Mouse (Mus musculus) right cerebral cortex, postnatal 14 days (tissue): ENCODE data around the gene Rad51b.
A peak's percentile ranks its signal among the peaks of the same experiment; 100 is the strongest.

Experiments used
- DNase-seq: peaks from one replicate; pipeline ENCODE4 v3.0.0; 2022

Gene Rad51b

DNA sequence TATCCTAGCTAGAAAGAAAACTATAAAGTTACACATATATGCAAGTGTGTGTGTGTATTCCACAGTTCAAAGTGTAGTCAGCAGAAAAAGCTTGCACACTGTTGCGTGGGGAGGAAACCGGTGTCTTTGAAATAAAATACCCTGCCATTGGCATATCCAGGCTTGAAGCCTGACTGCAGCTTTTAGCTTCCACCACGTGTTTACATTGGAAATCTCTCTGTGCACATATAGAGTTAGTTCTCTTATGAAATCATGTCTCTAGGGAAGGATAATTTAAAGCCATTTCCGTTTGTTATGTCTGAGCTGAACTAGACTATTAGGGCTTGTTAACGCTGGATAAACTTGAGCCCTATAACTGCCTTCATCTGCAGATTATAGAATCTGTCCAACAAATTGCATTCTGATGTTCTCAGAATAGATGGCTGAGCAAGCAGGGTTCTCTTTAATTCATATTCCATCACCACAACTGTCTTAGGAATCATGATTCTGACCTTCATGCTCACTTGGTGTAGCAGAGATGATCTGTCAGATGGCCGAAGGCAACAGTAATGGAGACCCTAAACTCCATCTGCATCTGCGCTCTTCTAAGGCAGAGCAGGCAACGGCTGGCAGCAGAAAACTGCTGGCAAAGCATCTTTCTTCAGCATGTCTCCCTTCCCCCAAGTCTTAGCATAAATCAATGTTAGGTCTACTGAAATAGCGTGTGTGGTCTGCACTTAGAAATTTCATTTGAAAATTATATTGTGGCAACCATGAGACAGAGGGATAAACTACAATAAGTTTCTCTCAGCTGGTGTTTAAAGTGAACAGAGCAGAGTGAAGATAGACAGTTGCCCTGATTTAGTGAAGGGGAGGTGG, 410.7 kb downstream of the Rad51b start:
- DNase-seq: no peak

DNA sequence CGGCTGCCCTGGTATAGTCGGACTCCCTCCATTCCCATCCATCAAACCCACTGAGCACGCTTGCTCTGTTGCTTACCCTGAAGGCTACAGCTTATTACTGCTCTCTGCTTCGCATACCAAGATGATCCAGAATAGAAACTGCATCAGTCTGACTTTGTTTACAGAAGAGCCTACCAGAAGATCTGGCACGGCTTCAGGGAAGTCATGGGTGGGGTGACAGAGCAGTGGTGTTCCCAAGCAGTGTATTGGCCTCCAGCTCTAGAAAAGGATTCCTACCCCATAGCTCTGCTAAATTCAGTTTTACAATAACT, 411.3 kb downstream of the Rad51b start:
- no peak for DNase-seq

DNA sequence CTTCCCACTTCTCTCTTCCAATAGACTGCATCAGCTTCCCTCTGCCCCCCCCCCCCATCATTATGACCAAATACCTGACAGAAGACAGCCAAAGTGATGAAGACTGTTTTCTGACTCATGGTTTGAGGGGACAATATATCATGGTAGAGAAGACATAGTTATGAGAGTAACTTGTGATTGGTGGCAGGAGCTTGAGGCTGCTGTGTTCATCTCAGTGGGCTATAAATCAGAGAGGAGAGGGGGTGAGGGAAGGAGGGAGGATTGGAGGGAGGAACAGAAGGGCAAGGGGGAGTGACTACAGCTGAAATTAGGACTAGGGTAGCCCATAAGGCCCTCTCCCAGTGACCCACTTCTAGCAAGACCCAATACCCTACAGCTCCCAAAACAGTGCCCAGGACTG, 416.2 kb downstream of the Rad51b start:
- no peak for DNase-seq

DNA sequence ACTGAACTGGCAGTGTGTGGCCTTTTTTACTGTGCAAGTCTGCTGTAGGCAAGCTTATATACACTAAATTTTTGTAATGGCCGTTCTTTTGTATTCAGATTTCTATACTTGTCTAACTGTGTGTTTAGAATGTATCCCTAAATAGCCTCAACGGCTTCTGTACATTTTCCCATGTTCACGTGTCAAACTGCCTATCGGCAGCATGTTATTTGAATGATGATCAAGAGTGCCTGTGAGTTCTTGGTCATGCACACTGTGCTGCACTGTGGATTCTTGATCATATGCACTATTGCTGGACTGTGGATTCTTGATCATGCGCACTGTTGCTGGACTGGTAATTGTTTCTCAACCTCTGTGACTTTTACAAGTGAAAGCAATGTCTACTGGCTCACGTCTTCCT, 417.4 kb downstream of the Rad51b start:
- DNase-seq: no peak

DNA sequence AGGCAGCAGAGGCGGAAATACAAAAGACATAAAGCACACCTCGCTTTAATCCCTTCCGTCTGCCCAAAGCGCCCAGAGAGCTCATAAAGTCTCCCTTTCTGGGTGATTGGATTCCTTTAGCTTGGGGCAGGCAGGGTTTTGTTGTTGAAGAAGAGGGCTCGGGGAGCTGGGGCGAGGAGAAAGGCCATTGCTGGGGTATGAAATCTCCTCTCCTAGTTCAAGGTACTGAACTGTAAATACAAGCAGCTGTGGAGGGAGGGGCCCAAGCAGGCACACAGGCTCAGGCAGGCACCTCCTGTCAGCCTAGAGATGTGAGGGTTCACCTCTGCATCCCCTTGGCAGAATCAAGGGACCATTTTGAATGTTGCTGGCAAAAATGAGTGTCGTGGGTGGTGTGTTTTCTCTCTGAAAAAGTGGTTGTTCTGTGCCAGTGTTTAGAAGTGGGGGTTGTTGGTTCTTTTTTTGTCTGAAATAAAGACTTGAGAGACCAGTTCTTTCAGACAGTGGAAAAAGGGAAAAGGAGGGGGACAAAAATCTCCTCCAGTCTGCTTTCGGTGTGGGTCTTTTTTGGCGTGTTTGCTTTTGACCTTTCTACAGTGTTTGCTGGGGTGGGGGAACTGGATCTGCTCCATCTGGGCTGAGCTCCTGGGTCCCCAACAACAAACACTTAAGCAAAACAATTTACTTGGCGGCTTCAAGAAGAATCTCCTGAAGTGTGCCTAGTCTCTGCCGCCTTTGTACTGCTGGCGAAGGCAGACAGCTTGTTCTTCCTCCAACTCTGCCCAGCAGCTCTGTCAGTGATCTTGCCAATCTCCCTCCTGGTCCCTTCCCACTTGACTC, 418.6 kb downstream of the Rad51b start:
- DNase-seq: no peak

DNA sequence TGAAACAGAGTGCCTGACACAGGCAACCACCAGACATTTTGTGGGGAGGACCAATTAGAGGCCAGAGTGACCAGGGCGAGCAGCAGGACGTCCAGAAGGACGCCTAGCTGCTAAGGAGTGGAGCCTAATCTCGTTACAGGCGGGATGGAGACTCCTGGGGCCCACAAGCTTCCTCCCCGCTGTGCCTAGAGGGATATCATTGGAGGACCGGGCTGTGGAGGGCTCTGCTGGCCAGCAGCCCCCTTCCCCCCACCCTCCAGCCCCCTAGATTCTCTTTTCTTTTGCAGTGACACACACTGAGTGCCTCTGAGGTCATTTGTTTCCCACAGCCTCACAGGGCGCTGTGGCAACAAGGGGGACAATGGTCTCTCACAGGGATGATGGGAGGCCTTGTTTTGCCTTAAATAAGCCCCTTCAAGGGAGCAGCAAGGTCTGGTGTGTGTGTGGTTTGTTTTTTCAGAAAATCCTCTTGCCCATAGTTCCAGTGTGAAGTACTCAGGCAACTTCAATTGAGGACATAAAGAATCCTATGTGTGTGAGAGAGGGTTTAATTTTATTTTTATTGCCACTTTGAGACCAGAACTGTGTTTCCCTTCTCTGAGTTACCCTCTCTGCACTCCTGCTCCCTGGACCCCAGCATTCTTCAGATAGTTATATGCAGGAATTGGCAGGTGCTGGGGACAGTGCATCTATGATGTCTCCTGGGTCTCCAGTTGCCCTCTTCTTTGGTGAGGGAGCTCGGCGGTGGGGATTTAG, 422.2 kb downstream of the Rad51b start:
- no peak for DNase-seq

DNA sequence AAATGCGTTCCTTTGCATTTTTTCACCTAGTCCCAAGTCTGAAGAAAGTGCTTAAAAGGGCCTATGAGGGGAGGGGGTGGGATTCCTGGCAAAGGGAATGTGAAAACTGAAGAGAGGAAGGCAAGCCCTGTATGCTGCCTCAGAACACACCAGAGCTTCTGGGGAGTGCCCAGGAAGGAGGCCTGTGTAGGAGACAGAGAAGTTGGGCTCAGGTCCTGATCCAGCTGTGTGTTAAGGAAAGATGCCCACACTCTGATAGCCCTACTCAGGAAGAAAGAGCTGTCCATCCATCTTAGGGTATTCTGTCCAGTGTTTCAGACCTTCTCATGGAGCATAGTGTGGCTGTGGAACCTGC, 422.7 kb downstream of the Rad51b start:
- no peak for DNase-seq

DNA sequence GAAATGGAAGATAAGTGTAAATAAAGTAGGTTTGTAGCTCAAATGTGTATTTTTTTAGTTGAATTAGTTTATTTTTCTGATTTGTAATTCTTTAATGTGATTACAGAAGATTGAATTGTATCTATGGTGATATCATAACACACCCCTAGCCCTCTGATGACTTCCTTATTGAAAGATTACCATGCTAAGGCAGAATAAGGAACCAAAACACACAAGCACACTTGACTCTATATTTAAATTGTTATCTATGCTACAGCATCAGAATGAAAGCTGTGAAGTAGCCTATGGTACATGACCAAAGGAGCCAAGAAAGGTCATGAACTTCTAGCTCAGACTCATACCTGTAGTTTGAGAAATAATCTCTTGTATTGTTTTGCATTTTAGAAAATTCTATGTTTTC, 427.8 kb downstream of the Rad51b start:
- DNase-seq: no peak

DNA sequence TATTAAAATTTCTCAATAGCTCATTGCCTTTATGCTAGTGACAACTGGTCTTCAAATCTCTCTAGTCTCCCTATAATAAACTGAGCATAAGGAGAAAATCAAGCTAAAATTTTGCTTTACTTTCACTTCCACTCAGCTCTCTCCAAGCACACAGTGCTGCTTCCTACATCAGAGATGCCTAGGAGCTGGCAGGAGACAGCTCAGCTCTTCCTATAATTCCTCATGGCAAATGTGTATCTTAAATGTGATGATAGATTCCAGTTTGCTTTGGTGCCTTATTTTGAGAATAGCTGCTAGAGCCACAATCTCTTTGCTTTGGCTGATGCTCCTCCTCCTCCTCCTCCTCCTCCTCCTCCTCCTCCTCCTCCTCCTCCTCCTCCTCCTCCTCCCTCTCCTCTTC, 428.6 kb downstream of the Rad51b start:
- DNase-seq: no peak

DNA sequence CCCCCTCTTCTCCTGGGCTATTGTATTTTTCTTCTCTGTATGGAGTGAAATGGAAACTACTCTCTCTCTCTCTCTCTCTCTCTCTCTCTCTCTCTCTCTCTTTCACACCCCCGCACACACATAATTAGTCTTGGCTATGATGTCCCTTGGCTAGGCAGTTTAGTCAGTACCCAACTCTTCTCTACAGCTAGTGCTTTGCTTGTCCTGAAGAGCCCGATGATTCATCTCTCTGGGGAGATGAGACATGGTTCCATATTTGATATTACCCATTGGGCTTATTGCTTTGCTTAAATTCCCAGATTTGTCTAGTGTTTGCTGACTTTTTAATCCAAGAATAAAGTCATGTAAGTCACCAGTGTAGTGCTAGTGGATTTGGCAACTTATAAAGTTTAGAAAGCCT, 429.0 kb downstream of the Rad51b start:
- DNase-seq: no peak

DNA sequence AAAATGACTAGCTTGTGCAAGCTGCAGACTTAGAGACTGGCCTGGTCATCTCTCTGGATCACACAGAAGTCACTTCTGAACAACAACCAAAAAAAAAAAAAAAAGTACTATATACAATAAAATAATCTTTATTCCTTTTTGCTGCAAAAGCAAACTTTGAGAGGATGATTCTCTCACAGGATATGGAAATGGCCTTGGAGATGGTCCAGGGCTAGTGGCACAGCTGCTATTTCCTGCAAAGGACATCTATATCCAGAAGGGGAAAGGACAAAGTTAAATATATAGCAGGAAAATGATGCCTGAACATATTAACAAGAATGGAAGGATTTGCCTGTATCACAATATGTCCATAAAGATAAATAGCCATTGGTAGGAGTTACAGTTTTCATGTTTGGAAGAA, 429.9 kb downstream of the Rad51b start:
- no peak for DNase-seq

DNA sequence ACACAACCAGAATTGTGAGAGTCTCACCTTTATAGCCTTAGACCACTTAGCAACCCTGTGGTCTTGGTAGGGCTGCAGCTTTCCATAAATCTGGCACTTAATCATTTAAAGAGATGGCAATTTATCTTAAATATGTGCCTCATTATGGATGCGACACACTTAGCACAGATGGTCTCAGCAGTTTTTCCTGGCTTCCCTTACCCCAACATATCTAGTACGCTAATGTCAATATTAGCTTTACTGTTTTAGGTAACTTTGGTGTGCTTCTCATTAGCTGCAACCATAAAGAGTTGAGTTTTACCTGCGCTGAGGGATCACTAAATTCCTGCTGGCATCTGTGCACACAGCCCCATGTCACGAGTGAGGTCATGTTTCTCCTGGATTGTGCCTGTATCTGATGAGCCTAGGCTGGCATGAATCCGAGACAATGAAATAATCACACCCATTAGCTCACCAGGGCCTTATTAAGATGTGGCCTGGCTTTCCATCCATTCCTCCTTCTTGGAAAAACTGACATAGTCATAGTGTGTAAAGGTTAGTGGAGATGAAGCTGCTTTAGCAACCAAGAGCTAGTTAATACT, 432.9 kb downstream of the Rad51b start:
- no peak for DNase-seq

DNA sequence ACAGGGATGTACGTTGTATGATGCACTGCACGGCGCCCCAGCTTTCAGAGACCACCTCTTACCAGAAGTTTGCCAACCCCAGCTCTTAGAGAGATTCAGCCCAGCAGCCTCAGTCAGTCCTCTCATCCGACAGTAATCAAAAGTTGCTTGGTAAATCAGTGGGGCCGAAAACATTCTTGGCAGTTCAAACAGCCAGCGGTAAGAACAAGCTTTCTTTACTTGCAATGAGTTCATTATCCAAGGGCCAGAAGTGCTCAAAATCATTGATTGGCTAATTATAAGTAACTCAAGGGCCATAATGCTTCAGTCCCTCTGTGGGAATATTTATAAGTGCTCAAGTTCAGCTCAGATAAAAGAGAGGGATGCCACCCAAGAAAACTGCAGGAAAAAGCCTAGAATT, 434.8 kb downstream of the Rad51b start:
- DNase-seq: no peak

DNA sequence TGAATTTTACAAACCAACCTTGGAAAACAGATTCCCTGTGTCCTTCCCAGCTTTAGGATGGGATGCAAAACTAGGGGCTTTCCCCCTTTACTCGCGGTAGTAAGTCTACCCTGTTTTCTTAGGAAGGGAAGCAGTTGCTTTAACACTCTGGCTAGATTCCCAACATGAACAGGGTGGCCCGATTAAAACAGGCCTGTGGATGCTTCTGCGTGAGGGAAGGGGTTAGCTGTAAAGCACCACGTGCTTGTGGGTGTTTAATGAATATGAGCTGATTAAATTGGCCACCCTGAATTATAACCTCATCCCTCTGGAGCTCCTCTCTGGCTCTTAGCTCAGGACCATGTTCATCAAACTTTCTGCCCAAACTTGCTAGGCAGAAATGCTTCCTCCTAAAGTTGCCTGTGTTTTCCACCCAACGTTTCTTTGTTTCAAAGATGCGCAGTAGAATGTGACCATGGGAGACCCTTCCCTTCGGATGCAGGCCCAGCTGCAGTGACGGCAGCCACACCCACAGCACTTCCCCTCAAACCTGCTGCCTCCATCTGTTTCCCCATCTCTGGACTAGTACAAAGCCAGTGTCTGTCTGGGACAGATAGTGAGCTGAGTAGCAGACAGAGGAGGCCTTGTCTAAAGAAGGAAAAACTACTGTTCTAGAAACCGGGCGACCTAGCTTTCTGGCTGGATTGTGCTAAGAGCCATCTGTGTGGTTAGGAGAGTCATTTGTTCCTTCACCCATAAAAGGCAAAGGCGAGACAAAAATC, 435.5 kb downstream of the Rad51b start:
- DNase-seq: peak; percentile 8

DNA sequence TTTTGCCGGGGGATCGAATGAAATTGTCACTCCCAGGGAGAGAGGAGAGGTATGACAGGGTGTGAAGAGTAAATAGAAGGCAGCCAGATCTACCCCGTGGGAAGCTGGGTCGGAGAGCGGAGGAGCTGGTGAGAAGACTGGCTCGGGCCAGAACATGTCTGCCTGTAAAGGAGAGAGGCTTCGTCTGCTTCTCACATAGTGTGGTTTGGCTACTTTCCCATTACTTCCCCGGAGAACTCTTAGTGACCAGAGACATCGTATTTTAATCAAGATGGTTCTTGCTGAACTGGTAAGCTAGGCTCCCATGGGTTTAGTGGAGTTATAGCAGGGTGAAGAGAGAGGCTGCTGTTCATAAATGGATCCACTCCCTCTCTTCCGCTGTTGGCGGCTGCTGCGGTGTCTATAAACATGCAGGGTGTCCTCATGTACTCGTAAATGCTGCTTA, 438.3 kb downstream of the Rad51b start:
- DNase-seq: no peak

DNA sequence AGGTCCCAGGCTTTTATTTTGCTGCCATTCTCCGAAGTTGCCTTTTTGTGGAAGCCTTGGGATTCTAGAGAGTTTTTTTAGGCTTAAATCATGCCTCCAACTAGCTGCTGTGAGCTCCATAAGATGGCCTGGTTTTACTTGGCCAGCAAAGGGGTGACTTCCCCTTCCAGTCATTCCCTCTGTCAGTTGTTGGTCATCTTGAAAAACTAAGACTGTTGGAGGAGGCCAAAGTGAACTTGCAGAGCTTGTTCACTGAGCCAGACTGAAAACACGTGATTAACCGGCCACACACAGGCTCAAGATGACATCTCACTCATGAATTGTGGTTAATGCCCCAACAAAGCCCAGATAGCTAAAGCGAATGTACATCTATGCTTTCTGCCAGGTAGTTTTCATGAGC, 438.8 kb downstream of the Rad51b start:
- DNase-seq: no peak

DNA sequence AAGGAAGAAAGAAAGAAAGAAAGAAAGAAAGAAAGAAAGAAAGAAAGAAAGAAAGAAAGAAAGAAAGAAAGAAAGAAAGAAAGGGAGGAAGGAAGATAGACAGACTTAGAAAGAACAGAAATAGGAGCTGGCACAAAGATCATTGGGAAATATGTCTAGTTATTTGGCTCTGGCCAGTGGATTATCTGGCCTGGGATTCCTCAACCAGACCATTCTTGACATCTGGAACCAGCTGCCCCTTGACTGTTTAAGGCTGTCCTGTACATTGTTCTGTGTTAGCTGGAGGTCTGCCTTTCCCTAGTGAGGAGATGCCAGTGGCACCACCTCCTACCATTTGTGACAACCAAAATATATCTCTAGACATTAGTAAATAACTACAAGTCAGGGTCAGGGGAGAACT, 441.6 kb downstream of the Rad51b start:
- DNase-seq: no peak

DNA sequence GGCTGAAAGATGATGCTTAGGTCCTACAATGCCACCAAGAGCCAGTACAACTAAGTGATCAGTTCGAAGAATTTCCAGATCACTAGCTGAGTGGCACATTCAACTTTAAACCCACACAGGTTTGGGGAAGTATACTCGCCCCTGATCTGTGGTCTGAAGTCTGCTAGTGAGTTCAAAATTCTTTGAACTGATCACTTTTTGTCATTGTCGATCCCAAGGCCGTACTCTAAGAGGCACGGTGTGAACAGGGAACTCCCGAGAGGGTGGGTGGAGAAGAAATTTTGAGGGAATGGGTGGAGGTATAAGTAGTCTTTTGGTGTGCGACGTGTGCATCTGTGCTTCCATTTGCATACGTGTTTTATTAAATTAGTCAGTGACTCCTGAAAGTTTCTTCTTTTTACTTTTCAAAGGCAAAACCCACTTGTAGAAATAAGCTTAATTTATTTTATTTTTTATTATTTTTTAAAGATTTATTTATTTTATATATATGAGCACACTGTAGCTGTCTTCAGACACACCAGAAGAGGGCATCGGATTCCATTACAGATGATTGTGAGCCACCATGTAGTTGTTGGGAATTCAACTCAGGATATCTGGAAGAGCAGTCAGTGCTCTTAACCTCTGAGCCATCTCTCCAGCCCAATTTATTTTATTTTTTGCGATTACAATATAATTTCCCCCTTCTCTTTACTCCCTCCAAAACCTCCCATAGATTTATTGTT, 443.0 kb downstream of the Rad51b start:
- no peak for DNase-seq

DNA sequence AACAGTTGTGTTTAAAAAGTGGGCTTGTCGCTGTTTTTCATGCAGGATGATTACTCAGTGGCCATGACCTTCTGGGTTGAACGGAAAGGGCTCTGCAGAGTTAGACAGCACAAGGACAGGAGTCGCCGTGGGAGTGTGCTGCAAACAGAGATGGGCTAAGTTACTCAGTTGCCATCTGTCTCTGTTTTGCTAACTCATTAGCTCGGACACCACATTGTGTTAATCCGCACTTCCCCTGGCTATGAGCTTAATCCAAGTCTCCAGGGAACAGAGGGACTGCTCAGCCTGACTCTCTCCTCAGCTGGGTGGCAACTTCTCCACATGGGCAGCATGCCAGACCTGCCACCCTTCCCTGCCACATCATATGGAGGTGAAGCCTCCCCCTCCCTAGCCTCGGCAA, 445.1 kb downstream of the Rad51b start:
- no peak for DNase-seq

DNA sequence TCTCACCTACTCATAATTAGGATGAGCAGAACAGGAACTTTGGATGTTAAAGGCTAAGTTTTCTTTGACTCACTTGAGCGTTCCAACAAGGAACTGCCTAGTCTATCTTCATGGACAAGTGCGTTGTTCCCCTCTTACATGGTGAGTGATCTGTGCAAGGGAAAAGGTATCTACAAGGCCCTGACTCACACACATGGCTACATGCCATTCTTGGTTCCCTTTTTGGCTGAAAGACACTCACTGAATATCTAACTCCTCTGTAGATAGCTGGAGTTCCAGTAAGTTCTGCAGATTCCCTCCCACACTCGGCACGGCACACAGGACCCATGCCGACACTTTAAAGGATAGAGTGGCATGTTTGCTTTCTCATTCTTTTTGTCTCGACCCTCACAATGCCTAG, 447.0 kb downstream of the Rad51b start:
- DNase-seq: no peak

DNA sequence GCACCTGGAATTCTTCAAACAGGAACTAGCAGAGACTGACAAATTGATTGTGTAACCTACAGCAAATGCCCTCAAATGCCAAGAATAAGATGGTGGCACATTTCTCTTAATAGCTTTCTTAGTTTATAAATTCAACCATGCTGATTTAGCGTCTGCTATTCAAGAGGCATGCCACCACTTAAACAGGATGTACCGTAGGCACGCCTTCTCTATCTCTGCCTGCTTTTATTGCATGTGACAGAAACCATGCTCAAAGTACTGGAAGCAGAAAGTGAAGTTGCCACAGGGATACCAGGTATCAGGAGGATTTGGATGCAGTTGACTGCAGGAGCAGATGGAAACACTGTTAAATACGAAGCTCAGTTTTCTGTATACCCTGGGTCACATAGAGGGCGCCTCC, 448.1 kb downstream of the Rad51b start:
- no peak for DNase-seq
